Mouse (Mus musculus): Measurements from ENCODE around the gene Ncor1.

DNA sequence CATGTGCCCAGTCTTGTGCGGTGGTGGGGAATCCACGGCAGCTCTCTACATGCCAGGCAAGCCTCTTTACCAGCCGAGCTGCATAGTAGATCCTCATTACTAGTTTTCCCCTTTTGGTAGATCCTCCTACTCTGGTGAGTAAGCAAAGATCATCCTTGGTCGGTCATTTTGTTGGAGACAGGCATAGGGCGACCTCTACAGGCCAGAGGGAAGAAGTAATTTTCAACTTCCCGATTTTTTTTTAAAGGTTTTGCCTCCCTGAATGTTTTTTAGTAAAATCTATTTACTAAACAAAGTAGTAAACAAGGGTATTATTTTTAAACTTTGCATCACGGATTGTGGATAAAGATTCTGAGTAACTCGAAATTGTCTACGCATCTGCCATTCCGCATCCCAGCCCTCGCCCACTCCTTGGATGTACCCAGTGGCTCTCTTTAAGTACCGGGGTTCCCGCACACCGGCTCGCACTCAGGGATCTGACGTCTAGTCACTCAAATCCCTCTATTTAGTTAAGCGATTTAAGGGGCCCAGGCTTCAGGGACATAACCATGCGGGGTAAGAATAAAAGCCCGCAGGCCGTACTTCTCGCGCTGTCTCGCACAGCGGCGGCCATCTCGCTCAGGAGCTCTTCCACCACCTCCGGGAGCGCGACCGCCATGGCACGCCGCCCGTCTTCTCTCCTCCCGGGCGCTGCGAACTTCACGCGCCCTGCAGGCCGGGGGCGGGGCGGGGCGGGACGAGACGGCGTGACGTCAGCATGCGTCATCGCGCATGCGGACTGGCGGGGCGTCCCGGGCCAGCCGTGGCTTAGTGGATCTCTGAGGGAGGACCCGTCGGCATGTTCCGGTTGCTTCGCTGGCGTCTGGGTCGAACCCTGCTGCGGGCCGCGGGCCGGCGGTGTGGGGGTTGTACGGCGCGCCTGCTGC lies 177.4 kb downstream of the Ncor1 start, which contains the start of the genes Zswim7 and Ttc19:
- TF ChIP-seq EP300 (optimal IDR thresholded peaks at IDR 0.05) (peak; percentile 60), CTCF (IDR thresholded peaks at IDR 0.05; ENCODE audit: low read depth) (peak; percentile 89)
